Mouse (Mus musculus): Measurements from ENCODE around the gene Kbtbd6.

GRCm38 (mm10) chr14:79486617-79486992 lies 35.0 kb downstream of the Kbtbd6 start:
- TF ChIP-seq POLR2A (IDR thresholded peaks at IDR 0.05; ENCODE audit: low read depth, low read length) (no peak), CTCF (conservative IDR thresholded peaks at IDR 0.05; ENCODE audit: insufficient read depth, insufficient read length, low read depth, low read length) (no peak)

Measured in kidney, adult 2 months (tissue).